Mouse (Mus musculus): ENCODE data around the gene Tmem35b.

- TF ChIP-seq CTCF (IDR thresholded peaks at IDR 0.05; ENCODE audit: insufficient read depth, low read length) (no peak), POLR2A (IDR thresholded peaks at IDR 0.05; ENCODE audit: borderline replicate concordance, extremely low read depth, low read depth, low read length) (no peak)
These were observed 15.0 kb downstream of the Tmem35b start for GRCm38 (mm10) chr4:127138486-127138885.

Measured in lung, adult 2 months (tissue).